Mouse (Mus musculus): ENCODE measurements around the gene Brwd1. TPM values are rescaled to one million over a fixed set of nuclear protein-coding genes. Genes with fewer than 3 reads are reported as not detected.
A peak's percentile ranks its signal among the peaks of the same experiment; 100 is the strongest.
"Not testable (repeated sequence)": the region's sequence is repeated elsewhere in the genome, so short reads cannot be mapped to it uniquely, and the experiment has no call there.

Brwd1 gene
- total and polyA plus RNA-seq, 3 experiments = 16.8 to 73.5 (median 62.3) TPM

GRCm38 (mm10) chr16:95983601-95984000 is 98.7 kb downstream of the Brwd1 start:
- no peak for DNase-seq

GRCm38 (mm10) chr16:95970841-95971240 is 111.5 kb downstream of the Brwd1 start:
- no peak for DNase-seq

- DNase-seq = no peak
These were observed 114.9 kb downstream of the Brwd1 start for GRCm38 (mm10) chr16:95967455-95967854.

DNA sequence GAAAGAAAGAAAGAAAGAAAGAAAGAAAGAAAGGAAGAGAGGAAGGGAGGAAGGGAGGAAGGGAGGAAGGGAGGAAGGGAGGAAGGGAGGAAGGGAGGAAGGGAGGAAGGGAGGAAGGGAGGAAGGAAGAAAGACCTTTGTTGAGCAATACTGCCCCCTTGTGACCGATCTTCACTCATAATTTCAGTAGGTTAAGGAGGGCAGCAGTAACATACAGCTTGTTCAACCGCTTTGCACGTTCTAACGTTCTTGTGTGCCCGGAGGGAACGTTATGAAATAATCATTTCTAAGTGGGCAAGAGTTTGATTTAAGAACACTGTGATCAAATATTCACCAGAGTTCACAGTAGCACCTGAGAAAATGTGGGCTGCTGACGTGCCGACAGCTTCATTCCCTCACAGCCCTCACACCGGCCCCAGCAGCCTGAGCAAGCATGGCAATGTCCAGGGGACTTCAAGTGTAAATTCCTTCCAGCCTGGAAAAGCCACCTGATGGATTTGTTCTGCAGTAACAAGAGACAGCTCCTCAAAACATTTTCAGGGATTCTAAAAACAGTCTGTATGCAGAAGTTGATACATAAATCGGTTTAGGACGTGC is 117.8 kb downstream of the Brwd1 start:
- DNase-seq = no peak

- DNase-seq = not testable (repeated sequence)
These were observed 120.8 kb downstream of the Brwd1 start for GRCm38 (mm10) chr16:95961484-95961883.

DNA sequence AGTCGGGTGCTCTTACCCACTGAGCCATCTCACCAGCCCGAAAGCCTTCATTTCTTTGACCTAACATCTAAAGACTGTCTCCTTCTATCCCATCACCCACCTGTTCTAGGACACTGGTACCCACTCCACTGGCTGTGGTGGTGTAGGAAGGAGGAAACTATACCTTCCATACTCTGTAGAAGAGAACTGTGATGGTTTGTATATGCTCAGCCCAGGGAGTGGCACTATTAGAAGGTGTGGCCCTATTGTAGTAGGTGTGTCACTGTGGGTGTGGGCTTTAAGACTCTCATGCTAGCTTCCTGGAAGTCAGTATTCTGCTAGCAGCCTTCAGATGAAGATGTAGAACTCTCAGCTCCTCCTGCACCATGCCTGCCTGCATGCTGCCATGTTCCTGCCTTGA is 121.6 kb downstream of the Brwd1 start:
- not testable (repeated sequence) for DNase-seq

GRCm38 (mm10) chr16:95958080-95958479 is 124.2 kb downstream of the Brwd1 start:
- no peak for DNase-seq

GRCm38 (mm10) chr16:95956618-95957017 is 125.7 kb downstream of the Brwd1 start:
- DNase-seq = no peak

DNA sequence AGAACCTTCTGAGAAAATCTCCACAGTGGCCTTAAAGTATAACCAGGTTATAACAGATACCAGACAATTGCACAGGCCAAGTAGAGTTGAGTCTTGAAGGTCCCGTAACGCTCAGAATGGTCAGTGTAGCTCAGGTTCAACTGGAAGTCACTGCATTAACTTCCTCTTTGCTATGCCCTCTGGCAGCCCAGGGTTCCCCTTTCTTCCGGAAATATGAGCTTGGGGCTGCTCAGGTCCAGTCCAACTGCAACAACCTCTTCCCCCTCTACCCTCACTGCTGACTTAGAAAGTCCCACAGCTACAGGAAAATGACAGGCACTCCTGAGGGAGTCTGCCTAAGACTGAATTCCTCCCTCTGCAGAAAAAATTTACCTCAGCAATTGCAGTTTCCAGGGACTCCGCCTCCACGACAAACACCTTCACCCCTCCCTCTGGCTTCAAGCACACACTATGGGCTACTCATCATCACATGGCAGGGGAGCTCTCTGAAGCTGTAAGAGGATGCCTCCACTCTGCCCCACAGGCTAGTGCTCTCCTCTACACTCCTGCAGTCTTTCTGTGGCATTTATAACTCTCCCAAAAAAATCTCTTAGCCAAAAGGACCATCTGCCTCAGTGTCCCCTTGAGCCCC is 126.5 kb downstream of the Brwd1 start:
- DNase-seq = no peak

DNA sequence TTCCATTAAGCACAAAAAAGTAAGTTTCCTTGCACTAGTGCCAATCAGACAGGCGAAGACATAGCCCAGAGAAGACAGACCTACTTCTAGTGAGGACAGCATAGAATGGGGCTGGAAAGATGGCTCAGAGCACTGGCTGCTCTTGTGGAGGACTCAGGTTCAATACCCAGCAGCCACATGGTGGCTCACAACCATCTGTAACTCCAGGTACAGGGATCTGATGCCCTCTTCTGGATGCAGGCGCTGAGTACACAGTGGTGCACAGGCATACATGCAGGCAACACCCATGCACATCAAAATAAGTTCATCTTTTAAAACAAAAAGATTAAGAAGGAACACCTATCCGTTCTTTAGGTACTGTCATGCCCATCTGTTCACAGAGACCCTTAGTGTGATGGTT is 128.0 kb downstream of the Brwd1 start:
- DNase-seq = no peak

GRCm38 (mm10) chr16:95953159-95953650 is 129.1 kb downstream of the Brwd1 start:
- DNase-seq = no peak

GRCm38 (mm10) chr16:95951471-95951870 is 130.9 kb downstream of the Brwd1 start:
- DNase-seq = no peak

DNA sequence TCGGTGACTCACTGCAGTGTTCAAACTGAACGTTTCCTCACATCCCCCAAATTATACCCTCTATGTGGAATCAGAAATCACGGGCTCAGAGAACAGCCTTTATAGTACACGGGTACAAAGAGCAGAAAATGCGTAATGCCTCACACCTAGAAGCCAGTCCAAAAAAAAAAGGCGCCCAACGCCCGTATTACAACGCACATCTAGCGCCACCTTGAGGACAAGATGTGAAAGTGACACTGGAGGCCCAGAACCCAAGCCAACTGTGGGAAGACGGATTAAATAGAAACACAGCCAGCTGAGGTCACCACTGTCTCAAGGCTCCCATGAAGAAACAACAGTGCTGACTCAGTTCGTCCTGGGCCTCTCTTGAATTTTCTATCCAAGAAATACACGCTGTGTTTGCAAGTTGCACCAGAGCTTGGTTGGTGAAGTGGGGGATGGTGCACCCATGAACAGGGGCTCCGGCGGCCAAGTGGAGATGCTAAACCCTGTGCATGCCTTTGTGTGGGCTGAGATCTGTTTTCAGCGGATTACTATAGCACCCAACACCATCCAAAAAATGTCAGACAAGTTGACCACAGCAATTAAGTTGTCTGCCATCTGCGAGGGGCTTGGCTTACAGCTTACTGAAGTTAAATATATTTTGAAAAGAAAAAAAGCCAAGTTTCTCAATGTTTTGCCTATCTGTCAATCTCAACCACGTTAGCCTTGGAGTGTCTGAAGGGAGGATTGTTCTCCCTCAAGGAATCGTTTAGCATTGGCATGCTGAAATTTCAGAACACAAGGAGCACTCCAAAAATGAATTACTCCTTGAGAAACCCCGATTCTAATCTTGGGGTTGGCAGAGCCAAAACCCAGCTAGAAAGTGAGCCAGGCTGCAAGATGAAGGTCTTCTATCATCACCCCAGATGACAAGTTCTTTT is 136.7 kb downstream of the Brwd1 start:
- peak; percentile 87 for DNase-seq

GRCm38 (mm10) chr16:95943186-95943585 is 139.1 kb downstream of the Brwd1 start:
- no peak for DNase-seq

Small RNA genes lying within 50 kb of the gene (microRNA-seq; reads per million reads assigned to microRNA genes)
- gene Gm27833 = 0 reads per million in 2 experiments

Other genes starting within 250 kb of the Brwd1 start
- gene Psmg1, start 91.6 kb downstream of the Brwd1 start, total RNA-seq (2021) = 10 to 100 TPM; 32.1 to 33.2 TPM
- gene Psmg1, start 91.6 kb downstream of the Brwd1 start, polyA plus RNA-seq (2012; rRNA removed) = 6.8 and 8.6 TPM in 2 replicates
- gene Hmgn1, start 45.2 kb upstream of the Brwd1 start, total RNA-seq (2021) = 100 to 1,000 TPM; 215 to 238 TPM
- gene Hmgn1, start 45.2 kb upstream of the Brwd1 start, polyA plus RNA-seq (2012; rRNA removed) = 12.9 and 14.9 TPM in 2 replicates
- gene Wrb, start 62.9 kb upstream of the Brwd1 start, total RNA-seq (2021) = 10 to 100 TPM; 23.4 to 45.2 TPM
- 50.0 and 84.1 TPM in 2 replicates for gene Wrb, start 62.9 kb upstream of the Brwd1 start, polyA plus RNA-seq (2012; rRNA removed)
- gene Lca5l, start 109.7 kb upstream of the Brwd1 start, total RNA-seq (2021) = 1 to 10 TPM; 1.2 to 3.0 TPM
- gene Lca5l, start 109.7 kb upstream of the Brwd1 start, polyA plus RNA-seq (2012; rRNA removed) = 0.86 and 1.0 TPM in 2 replicates
- gene Sh3bgr, start 117.9 kb upstream of the Brwd1 start, total RNA-seq (2021) = 10 to 100 TPM; 25.1 to 30.0 TPM
- 2.4 and 3.3 TPM in 2 replicates for gene Sh3bgr, start 117.9 kb upstream of the Brwd1 start, polyA plus RNA-seq (2012; rRNA removed)
- gene B3galt5, start 153.3 kb upstream of the Brwd1 start, total RNA-seq (2021) = under 1 TPM; 0.14 to 0.45 TPM
- gene B3galt5, start 153.3 kb upstream of the Brwd1 start, polyA plus RNA-seq (2012; rRNA removed) = 0.03 and 0.04 TPM in 2 replicates

All from adrenal gland, adult 2 months (tissue).